Mouse (Mus musculus): ENCODE measurements around the gene Ranbp3l. TPM values are rescaled to one million over a fixed set of nuclear protein-coding genes. Genes with fewer than 3 reads are reported as not detected.
A peak's percentile ranks its signal among the peaks of the same experiment; 100 is the strongest.
"Not testable (repeated sequence)": the region's sequence is repeated elsewhere in the genome, so short reads cannot be mapped to it uniquely, and the experiment has no call there.

Gene Ranbp3l
- polyA plus RNA-seq, 1 experiment, result 7.5 TPM

DNA sequence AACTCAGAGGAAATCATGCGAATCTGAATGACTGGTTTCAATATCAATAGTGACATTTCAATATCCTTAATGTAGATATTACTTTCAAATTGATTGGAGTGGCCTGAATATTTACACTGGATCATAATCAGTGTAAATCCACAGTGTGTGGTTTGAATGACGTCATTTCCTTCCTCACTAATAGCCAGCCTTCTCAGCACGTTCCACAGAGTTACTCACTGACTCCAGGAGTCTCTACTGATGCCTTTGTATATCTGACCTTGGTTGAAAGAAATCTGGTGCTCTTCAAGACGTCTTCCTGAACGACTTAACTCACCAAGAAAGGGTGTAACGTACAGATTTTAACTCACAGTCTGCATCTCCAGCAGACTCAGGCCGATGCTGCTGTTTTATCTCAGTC, 27.7 kb downstream of the Ranbp3l start:
- no peak for DNase-seq (ENCODE audit: low read depth)

DNA sequence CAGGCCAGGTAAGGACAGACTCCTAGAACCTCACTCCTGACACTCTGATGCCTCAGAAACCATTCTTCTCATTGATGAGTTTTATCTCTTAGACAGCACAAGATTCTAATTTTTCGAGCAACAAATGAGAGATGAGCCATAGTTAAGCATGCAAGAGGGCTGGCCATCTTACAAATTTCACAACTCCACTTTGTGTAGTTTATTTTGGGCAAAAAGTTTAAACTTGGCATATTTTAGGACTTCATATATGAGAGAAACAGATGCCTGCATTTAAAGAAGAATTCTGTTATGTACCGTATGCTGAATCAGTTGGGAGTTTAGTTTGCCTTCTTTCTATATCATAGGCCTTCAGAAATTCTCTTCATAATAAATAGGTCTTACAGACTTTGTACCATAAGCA, 35.0 kb downstream of the Ranbp3l start:
- no peak for DNase-seq (ENCODE audit: low read depth)
- no peak for TF ChIP-seq POLR2A (IDR thresholded peaks at IDR 0.05; ENCODE audit: borderline replicate concordance, extremely low read depth, insufficient read depth, insufficient read length, poor library complexity, severe bottlenecking)
- no peak for TF ChIP-seq CTCF (IDR thresholded peaks at IDR 0.05; ENCODE audit: borderline replicate concordance, extremely low read depth, insufficient read depth, insufficient read length)

More for the DNA sequence above, 27.7 kb downstream of the Ranbp3l start:
- no peak for TF ChIP-seq CTCF (IDR thresholded peaks at IDR 0.05; ENCODE audit: borderline replicate concordance, extremely low read depth, insufficient read depth, insufficient read length)
- TF ChIP-seq POLR2A (IDR thresholded peaks at IDR 0.05; ENCODE audit: borderline replicate concordance, extremely low read depth, insufficient read depth, insufficient read length, poor library complexity, severe bottlenecking), result no peak

DNA sequence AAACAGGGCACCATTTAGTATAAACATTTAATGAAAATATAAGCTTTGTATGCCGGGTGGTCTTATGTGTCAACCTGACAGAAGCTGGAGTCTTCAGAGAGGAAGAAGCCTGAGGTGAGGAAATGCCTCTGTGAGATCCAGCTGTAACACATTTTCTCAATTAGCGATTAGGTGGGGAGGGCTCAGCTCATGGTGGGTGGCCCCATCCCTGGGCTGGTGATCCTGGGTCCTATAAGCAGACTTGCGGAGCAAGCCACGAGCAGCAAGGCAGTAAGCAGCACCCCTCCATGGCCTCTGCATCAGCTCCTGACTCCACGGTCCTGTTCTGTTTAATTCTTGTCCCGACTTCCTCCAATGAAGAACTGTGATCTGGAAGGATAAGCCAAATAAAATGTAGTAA, 41.4 kb downstream of the Ranbp3l start:
- no peak for TF ChIP-seq CTCF (IDR thresholded peaks at IDR 0.05; ENCODE audit: borderline replicate concordance, extremely low read depth, insufficient read depth, insufficient read length)
- TF ChIP-seq POLR2A (IDR thresholded peaks at IDR 0.05; ENCODE audit: borderline replicate concordance, extremely low read depth, insufficient read depth, insufficient read length, poor library complexity, severe bottlenecking), result no peak
- no peak for DNase-seq (ENCODE audit: low read depth)

DNA sequence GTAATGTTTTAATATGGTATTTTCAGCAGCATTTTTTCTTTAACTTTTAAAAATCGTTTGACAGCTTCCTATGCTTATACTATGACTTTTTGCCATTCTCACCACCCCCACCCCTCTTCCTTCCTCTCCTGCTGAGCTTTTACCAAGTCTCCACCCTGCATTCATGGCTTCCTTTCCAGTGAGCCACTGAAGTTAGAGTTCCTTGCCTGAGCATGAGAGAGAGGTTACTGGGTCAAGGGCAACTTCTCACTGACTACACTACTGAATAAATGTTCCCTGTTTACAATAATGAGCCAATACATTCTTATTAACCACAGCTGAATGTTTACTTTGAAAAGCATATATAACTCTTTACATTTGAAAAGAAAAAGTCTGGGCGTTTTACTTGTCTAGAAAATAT, 46.8 kb downstream of the Ranbp3l start:
- TF ChIP-seq POLR2A (IDR thresholded peaks at IDR 0.05; ENCODE audit: borderline replicate concordance, extremely low read depth, insufficient read depth, insufficient read length, poor library complexity, severe bottlenecking) (no peak), CTCF (IDR thresholded peaks at IDR 0.05; ENCODE audit: borderline replicate concordance, extremely low read depth, insufficient read depth, insufficient read length) (no peak)

DNA sequence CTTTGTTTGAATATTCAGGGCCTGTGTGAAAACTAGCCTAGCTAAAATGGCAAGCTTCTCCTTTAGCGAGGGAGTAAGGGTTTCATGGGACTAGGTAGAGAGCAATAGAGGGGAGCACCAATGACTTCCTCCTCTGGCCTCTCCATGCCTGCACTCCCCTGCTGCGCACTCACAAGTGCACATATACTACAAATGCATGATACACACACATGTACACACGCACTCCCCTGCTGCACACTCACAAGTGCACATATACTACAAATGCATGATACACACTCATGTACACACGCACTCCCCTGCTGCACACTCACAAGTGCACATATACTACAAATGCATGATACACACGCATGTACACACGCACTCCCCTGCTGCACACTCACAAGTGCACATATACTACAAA, 47.7 kb downstream of the Ranbp3l start:
- not testable (repeated sequence) for DNase-seq (ENCODE audit: low read depth)

More for the DNA sequence above, 46.8 kb downstream of the Ranbp3l start:
- no peak for DNase-seq (ENCODE audit: low read depth)

DNA sequence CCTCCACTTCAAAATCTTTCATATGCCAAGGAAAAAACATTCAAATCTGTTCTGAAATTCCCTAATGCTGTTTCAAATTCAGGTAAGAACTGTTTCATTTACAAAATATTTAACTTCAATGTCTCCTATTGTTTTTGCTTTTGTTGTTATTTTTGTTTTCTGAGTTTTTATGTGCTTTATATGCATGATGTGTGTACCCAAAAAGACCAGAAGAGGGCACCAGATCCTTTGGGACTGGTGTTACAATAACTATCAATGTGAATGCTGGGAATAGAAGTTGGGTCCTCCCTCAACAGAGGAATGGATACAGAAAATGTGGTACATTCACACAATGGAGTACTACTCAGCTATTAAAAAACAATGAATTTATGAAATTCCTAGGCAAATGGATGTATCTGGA, 88.0 kb downstream of the Ranbp3l start:
- DNase-seq (ENCODE audit: low read depth), result no peak
- no peak for TF ChIP-seq CTCF (IDR thresholded peaks at IDR 0.05; ENCODE audit: borderline replicate concordance, extremely low read depth, insufficient read depth, insufficient read length)
- TF ChIP-seq POLR2A (IDR thresholded peaks at IDR 0.05; ENCODE audit: borderline replicate concordance, extremely low read depth, insufficient read depth, insufficient read length, poor library complexity, severe bottlenecking), result no peak

DNA sequence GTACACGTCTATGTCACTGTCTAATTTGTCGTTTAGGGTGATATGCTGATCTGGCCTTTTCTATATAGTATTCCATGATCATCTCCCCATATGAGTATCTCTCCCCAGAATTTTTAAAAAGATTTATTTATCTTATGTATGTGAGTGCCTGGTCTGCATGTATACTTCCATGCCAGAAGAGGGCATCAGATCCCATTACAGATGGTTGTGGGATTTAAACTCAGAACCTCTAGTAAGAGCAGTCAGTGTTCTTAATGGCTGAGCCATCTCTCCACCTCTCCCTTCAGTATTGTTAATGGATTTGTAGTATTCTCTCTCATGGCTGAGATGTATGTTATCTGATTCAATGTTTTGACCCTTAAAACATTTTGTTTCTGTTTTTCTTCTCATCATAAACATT, 92.1 kb downstream of the Ranbp3l start:
- no peak for DNase-seq (ENCODE audit: low read depth)
- TF ChIP-seq POLR2A (IDR thresholded peaks at IDR 0.05; ENCODE audit: borderline replicate concordance, extremely low read depth, insufficient read depth, insufficient read length, poor library complexity, severe bottlenecking) (no peak), CTCF (IDR thresholded peaks at IDR 0.05; ENCODE audit: borderline replicate concordance, extremely low read depth, insufficient read depth, insufficient read length) (no peak)

DNA sequence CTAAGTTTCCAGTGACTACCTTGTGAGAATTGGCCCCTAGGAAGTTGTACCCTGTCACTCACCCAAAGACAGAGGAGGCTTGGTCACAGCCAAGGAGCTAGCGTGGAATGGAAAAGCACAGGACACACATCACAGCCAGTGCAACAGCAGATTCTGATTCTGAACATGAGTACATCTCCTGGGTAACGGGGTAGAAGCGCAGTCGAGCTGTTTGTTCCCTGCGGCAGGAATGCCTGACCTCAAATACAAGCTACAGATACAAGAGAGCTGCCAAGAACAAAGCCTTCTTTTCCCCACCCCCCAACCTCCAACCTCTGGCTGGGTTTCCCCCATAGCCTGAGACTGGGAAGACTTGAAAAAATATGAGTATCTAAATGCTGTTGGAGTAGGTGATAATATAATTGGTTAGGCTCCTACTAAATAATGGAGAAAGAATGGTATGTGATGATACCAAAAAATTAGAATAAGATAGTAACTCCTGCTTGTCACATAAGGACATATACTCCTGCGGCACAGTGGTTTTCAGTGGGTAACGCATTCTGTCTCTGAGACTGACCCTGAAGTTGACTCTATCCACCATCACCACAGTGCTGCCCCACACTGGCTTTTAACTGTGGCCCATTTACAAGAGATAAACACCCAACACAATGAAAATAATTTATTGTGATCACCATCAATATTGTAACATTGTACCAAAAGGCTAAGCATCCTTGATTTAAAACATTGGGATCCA, 93.6 kb downstream of the Ranbp3l start:
- no peak for TF ChIP-seq CTCF (IDR thresholded peaks at IDR 0.05; ENCODE audit: borderline replicate concordance, extremely low read depth, insufficient read depth, insufficient read length)
- TF ChIP-seq POLR2A (IDR thresholded peaks at IDR 0.05; ENCODE audit: borderline replicate concordance, extremely low read depth, insufficient read depth, insufficient read length, poor library complexity, severe bottlenecking), result no peak
- peak; percentile 77 for DNase-seq (ENCODE audit: low read depth)

DNA sequence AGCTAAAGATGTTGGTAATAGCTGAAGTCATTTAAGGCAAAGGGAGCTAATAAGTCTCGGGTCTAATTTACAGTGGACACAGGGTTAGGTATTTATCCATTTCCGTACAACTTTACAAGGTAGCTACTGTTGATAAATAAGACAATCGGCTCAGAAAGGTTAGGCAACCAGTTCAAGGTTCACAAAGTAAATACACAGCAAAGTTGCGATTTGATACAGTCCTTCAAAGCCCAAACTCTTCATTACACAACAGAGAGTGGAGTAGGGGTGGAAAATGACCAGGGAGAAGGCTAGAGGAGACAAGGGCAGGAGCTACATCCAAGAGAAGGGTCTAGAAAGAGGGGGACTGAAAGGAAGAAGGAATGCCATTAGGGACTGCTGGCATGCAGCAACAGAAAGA, 101.1 kb downstream of the Ranbp3l start:
- DNase-seq (ENCODE audit: low read depth), result no peak
- TF ChIP-seq CTCF (IDR thresholded peaks at IDR 0.05; ENCODE audit: borderline replicate concordance, extremely low read depth, insufficient read depth, insufficient read length), result no peak
- TF ChIP-seq POLR2A (IDR thresholded peaks at IDR 0.05; ENCODE audit: borderline replicate concordance, extremely low read depth, insufficient read depth, insufficient read length, poor library complexity, severe bottlenecking), result no peak

DNA sequence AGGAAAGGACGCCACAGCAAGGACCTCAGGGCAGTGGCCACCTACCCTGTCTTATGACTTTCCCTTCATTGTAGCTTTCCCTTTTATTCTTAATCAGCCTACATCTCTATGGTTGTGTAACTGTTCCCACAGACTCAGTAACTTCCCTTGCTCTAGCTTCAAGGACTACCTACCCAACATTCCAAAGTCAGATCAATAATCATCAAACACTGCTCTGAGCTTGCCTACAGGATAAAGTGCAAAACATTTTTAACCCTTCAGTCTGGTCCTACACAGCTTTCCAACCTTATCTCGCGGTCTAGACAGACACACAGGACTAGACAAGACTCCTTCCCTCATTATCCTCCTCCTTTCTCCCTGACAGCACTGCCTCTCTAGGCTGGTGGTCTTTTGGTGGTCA, 102.6 kb downstream of the Ranbp3l start:
- DNase-seq (ENCODE audit: low read depth), result no peak
- TF ChIP-seq CTCF (IDR thresholded peaks at IDR 0.05; ENCODE audit: borderline replicate concordance, extremely low read depth, insufficient read depth, insufficient read length) (no peak), POLR2A (IDR thresholded peaks at IDR 0.05; ENCODE audit: borderline replicate concordance, extremely low read depth, insufficient read depth, insufficient read length, poor library complexity, severe bottlenecking) (no peak)

DNA sequence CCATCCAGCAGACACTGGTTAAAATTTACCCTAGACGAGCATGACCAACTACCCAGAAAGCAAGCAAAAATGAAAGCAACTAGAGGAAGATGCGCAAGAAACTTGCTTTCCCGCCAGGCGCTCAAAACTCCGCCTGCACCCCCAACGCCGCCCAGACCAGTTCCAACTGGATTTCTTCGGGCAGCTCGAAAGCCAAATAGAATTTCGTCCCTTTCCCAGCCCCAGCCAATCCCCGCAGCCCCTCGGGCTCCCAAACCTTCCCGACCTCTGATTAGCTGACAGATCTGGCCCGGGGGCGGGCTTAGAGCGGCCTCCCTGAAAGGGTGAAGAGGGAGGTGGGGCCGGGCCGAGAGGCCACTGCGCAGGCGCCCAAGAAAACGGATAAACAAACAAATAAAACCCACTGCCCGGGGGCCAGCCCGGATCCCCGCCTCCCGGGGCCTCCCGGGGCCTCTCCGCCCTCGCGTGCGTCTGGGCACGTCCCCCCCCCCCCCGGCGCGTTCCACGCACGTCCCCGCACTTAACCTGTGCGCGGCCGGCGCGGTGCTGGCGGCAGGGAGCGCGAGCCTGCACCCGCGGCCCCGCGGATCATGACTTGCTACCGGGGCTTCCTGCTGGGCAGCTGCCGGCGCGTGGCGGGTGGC, 103.3 kb downstream of the Ranbp3l start, which contains the start of gene Nadk2:
TSS of gene Nadk2 (plus strand) at position 349 of the 644 bp plus-strand sequence.
- peak; percentile 99 for DNase-seq (ENCODE audit: low read depth)
- TF ChIP-seq POLR2A (IDR thresholded peaks at IDR 0.05; ENCODE audit: borderline replicate concordance, extremely low read depth, insufficient read depth, insufficient read length, poor library complexity, severe bottlenecking) (peak; percentile 42), CTCF (IDR thresholded peaks at IDR 0.05; ENCODE audit: borderline replicate concordance, extremely low read depth, insufficient read depth, insufficient read length) (no peak)

All from brain, embryonic 14.5 days (tissue).